Mouse (Mus musculus) large intestine, adult 2 months (tissue): ENCODE results near the gene Pnmal1. TPM values are rescaled to one million over a fixed set of nuclear protein-coding genes. Genes with fewer than 3 reads are reported as not detected.

Source experiments
- DNase-seq: peaks from one replicate; pipeline ENCODE4 v3.0.0-alpha.2; 2012; ENCODE audit warnings: low read depth, low spot score
- WGBS: fragments of 180-500 bp; shearing (Covaris S2); methylation state at CpG from one replicate; pipeline ENCODE4 v1.1.7; 2018; 5-methylcytosine and 5-hydroxymethylcytosine counted together
- polyA plus RNA-seq: library from polyadenylated mRNA; depleted of rRNA; stranded (reverse); fragments of >200 nt; gene quantifications from 2 replicates; pipeline ENCODE4 v1.2.3, GENCODE M21; 2012; rRNA removed

Gene Pnmal1
- 0.22 and 0.43 TPM in 2 replicates for polyA plus RNA-seq

GRCm38 (mm10) chr7:16959539-16960187 lies at the start of gene Pnmal1:
TSS of gene Pnmal1 (plus strand) at chr7:16959679.
- DNase-seq = no peak
- WGBS = 49% methylated on average over 17 of the region's 17 CpGs

- no peak for DNase-seq
- 53% methylated on average over 10 of the region's 10 CpGs for WGBS
These were observed 49.6 kb upstream of the Pnmal1 start for GRCm38 (mm10) chr7:16909909-16910308.

- no peak for DNase-seq
- 71% methylated on average over 3 of the region's 3 CpGs for WGBS
These were observed 47.6 kb upstream of the Pnmal1 start for GRCm38 (mm10) chr7:16911904-16912303.

- DNase-seq = no peak
- WGBS = 55% methylated on average over 6 of the region's 6 CpGs
These were observed 47.1 kb upstream of the Pnmal1 start for GRCm38 (mm10) chr7:16912360-16912759.

GRCm38 (mm10) chr7:16913806-16914452 lies 45.5 kb upstream of the Pnmal1 start:
- 28% methylated on average over 10 of the region's 10 CpGs for WGBS
- DNase-seq = no peak

GRCm38 (mm10) chr7:16914453-16915343 lies 44.8 kb upstream of the Pnmal1 start:
- DNase-seq = no peak
- 81% methylated on average over 18 of the region's 18 CpGs for WGBS

- no peak for DNase-seq
- WGBS = 91% methylated on average over 32 of the region's 32 CpGs
These were observed 43.8 kb upstream of the Pnmal1 start for GRCm38 (mm10) chr7:16915461-16916340.

GRCm38 (mm10) chr7:16916342-16917265 lies 42.9 kb upstream of the Pnmal1 start:
- DNase-seq = no peak
- WGBS = 80% methylated on average over 30 of the region's 30 CpGs

- DNase-seq = no peak
- 86% methylated on average over 11 of the region's 11 CpGs for WGBS
These were observed 42.0 kb upstream of the Pnmal1 start for GRCm38 (mm10) chr7:16917447-16917846.

- no peak for DNase-seq
- WGBS = 84% methylated on average over 9 of the region's 9 CpGs
These were observed 41.5 kb upstream of the Pnmal1 start for GRCm38 (mm10) chr7:16918014-16918413.

GRCm38 (mm10) chr7:16918670-16919069 lies 40.8 kb upstream of the Pnmal1 start:
- 86% methylated on average over 3 of the region's 3 CpGs for WGBS
- no peak for DNase-seq

- WGBS = 54% methylated on average over 13 of the region's 13 CpGs
- DNase-seq = no peak
These were observed 39.9 kb upstream of the Pnmal1 start for GRCm38 (mm10) chr7:16919395-16920149.

- DNase-seq = no peak
- 50% methylated on average over 7 of the region's 7 CpGs for WGBS
These were observed 39.3 kb upstream of the Pnmal1 start for GRCm38 (mm10) chr7:16920150-16920579.

- DNase-seq = no peak
- WGBS = 30% methylated on average over 21 of the region's 21 CpGs
These were observed 38.4 kb upstream of the Pnmal1 start for GRCm38 (mm10) chr7:16920818-16921791.

- DNase-seq = no peak
- 12% methylated on average over 6 of the region's 6 CpGs for WGBS
These were observed 37.6 kb upstream of the Pnmal1 start for GRCm38 (mm10) chr7:16921881-16922335.

- DNase-seq = no peak
- 13% methylated on average over 10 of the region's 10 CpGs for WGBS
These were observed 37.0 kb upstream of the Pnmal1 start for GRCm38 (mm10) chr7:16922360-16922973.
